19 mouse cellular contexts compared by ENCODE assay signal in genomic region chr7:144958509-144959395, GRCm38 (mm10). TPM values are rescaled to one million over a fixed set of nuclear protein-coding genes. Genes with fewer than 3 reads are reported as not detected.
DNase-seq lines count a peak whose midpoint lies in the region; ATAC-seq and TF ChIP-seq lines count a peak whose summit lies in the region.
"Had no signal": no experiment of that assay in that cellular context is flagged by ENCODE, and none has a peak within 500 bp of the region (broad histone marks: within the 10 kb centered on the region; RNA-seq: fewer than 3 reads in every experiment).

No protein-coding gene starts in this region.

- intact Hi-C loops in left cerebral cortex, postnatal 25 days (cut with DNase I) = no loop called here

- no peak overlapping the region for H3K27ac ChIP-seq in intestine, embryonic 14.5 days (ENCODE audit: low read depth)
- no peak overlapping the region for H3K27ac ChIP-seq in intestine, postnatal 0 days (ENCODE audit: low read depth, low read length)
- no peak overlapping the region for H3K27ac ChIP-seq in intestine, embryonic 15.5 days
- H3K27ac ChIP-seq: forebrain, embryonic 13.5 days; liver, embryonic 13.5 days had no signal

- H3K27me3 ChIP-seq in intestine, embryonic 14.5 days (replicated peaks; ENCODE audit: control insufficient read depth, insufficient read depth, low read length) = no peaks in the 10 kb centered on the region
- H3K27me3 ChIP-seq in intestine, postnatal 0 days (replicated peaks; ENCODE audit: control insufficient read depth, insufficient read depth, low read length) = no peaks in the 10 kb centered on the region
- H3K27me3 ChIP-seq in intestine, embryonic 15.5 days (replicated peaks) = no peaks in the 10 kb centered on the region
- H3K27me3 ChIP-seq: forebrain, embryonic 13.5 days; liver, embryonic 13.5 days had no signal

- 46% methylated on average over 12 of the region's 12 CpGs for WGBS in intestine, embryonic 14.5 days
- WGBS in intestine, postnatal 0 days = 50% methylated on average over 12 of the region's 12 CpGs
- 53% methylated on average over 12 of the region's 12 CpGs for WGBS in intestine, embryonic 15.5 days

- H3K9me3 ChIP-seq in intestine, embryonic 14.5 days (ENCODE audit: control insufficient read depth, low read length) = no peaks in the 10 kb centered on the region
- no peaks in the 10 kb centered on the region for H3K9me3 ChIP-seq in intestine, postnatal 0 days (ENCODE audit: control insufficient read depth)
- no peaks in the 10 kb centered on the region for H3K9me3 ChIP-seq in intestine, embryonic 15.5 days
- H3K9me3 ChIP-seq: forebrain, embryonic 13.5 days; G1E; liver, embryonic 13.5 days had no signal

- no peak overlapping the region for H3K9ac ChIP-seq in intestine, embryonic 14.5 days (ENCODE audit: low read length)
- no peak overlapping the region for H3K9ac ChIP-seq in intestine, postnatal 0 days (ENCODE audit: low read depth, low read length)
- H3K9ac ChIP-seq in intestine, embryonic 15.5 days = no peak overlapping the region
- H3K9ac ChIP-seq: forebrain, embryonic 13.5 days; liver, embryonic 13.5 days had no signal

- no peaks in the 10 kb centered on the region for H3K4me1 ChIP-seq in intestine, embryonic 14.5 days (replicated peaks; ENCODE audit: control insufficient read depth, insufficient read depth, low read length)
- H3K4me1 ChIP-seq in intestine, postnatal 0 days (replicated peaks; ENCODE audit: control insufficient read depth, insufficient read depth, low read length) = no peaks in the 10 kb centered on the region
- no peaks in the 10 kb centered on the region for H3K4me1 ChIP-seq in intestine, embryonic 15.5 days (replicated peaks)
- H3K4me1 ChIP-seq: forebrain, embryonic 13.5 days; liver, embryonic 13.5 days had no signal

- no peak overlapping the region for H3K4me2 ChIP-seq in intestine, embryonic 14.5 days (ENCODE audit: low read length)
- H3K4me2 ChIP-seq in intestine, postnatal 0 days (replicated peaks; ENCODE audit: low read depth) = no peak overlapping the region
- no peak overlapping the region for H3K4me2 ChIP-seq in intestine, embryonic 15.5 days (replicated peaks)
- H3K4me2 ChIP-seq: forebrain, embryonic 13.5 days; liver, embryonic 13.5 days had no signal

- H3K4me3 ChIP-seq in intestine, embryonic 14.5 days (ENCODE audit: low read depth, low read length) = no peak overlapping the region
- no peak overlapping the region for H3K4me3 ChIP-seq in intestine, postnatal 0 days (ENCODE audit: low read depth, low read length)
- H3K4me3 ChIP-seq in intestine, embryonic 15.5 days (replicated peaks) = no peak overlapping the region
- H3K4me3 ChIP-seq: forebrain, embryonic 13.5 days; liver, embryonic 13.5 days had no signal

- peak; percentile 51 for DNase-seq in intestine, embryonic 14.5 days (ENCODE audit: low spot score)
- peak; percentile 17 for DNase-seq in embryo, embryonic 10.5 days (ENCODE audit: low spot score)
- DNase-seq in frontal cortex, postnatal 14 days (ENCODE audit: low spot score in 2 of 2) = no peak
- no peak for DNase-seq in left cerebral cortex, postnatal 25 days (ENCODE audit: low spot score in 2 of 2)
- DNase-seq in cerebellum, adult 11-12 months = no peak
- DNase-seq: adrenal gland, adult 8-10 months; cerebellum, adult 2 months; liver, embryonic 13.5 days; lung, postnatal 36 days; midbrain, embryonic 14.5 days; right cerebral cortex, adult 18-20 months; spleen, adult 18-20 months; thymus, postnatal 36 days had no signal

- TF ChIP-seq CTCF in intestine, postnatal 0 days (IDR thresholded peaks at IDR 0.05; ENCODE audit: low read depth) = no peak

- no peaks in the 10 kb centered on the region for H3K36me3 ChIP-seq in intestine, embryonic 14.5 days (ENCODE audit: control insufficient read depth, insufficient read depth, low read length)
- H3K36me3 ChIP-seq in intestine, postnatal 0 days (ENCODE audit: control insufficient read depth, insufficient read depth) = no peaks in the 10 kb centered on the region
- no peaks in the 10 kb centered on the region for H3K36me3 ChIP-seq in intestine, embryonic 15.5 days
- H3K36me3 ChIP-seq: G1E; liver, embryonic 13.5 days had no signal

- ATAC-seq in intestine, embryonic 14.5 days (replicated peaks; ENCODE audit: low FRiP score, low TSS enrichment, low read depth) = no peak
- no peak for ATAC-seq in intestine, postnatal 0 days
- ATAC-seq in common myeloid progenitor, adult 5-6 weeks (replicated peaks; ENCODE audit: low read depth, poor library complexity, severe bottlenecking) = peak; percentile 62
- peak; percentile 17; the same call in 1 of the 2 replicates for ATAC-seq in intestine, embryonic 15.5 days
- ATAC-seq: forebrain, embryonic 13.5 days; inflammation-experienced regulatory T-cells, adult 6 months had no signal

RNA-seq across cellular contexts. Expression of gene Ccnd1, which starts 19.0 kb away (rescaled TPM):
- 83.8 and 94.8 TPM in 2 replicates for polyA plus RNA-seq in intestine, embryonic 14.5 days (2014; fragmentation: Nextera tagmentation; extraction: Ambion mirVana)
- 41.5 and 42.9 TPM in 2 replicates for polyA plus RNA-seq in intestine, postnatal 0 days (2015; fragmentation: Nextera tagmentation; extraction: Ambion mirVana)
- 15.9 and 18.0 TPM in 2 replicates for total RNA-seq in common myeloid progenitor, adult 5-6 weeks (2017)
- 66.8 and 77.9 TPM in 2 replicates for polyA plus RNA-seq in intestine, embryonic 15.5 days (2015; fragmentation: Nextera tagmentation; extraction: Ambion mirVana)
- 10 to 100 TPM; 44.4 to 52.2 TPM for total RNA-seq in left cerebral cortex, postnatal 25 days (2021)
- polyA plus RNA-seq: G1E had no signal

RNA-seq across cellular contexts. Expression of gene LTO1, which starts 43.9 kb away (rescaled TPM):
- polyA plus RNA-seq in intestine, embryonic 14.5 days (2014; fragmentation: Nextera tagmentation; extraction: Ambion mirVana) = 19.0 and 19.1 TPM in 2 replicates
- 16.2 and 21.1 TPM in 2 replicates for polyA plus RNA-seq in intestine, postnatal 0 days (2015; fragmentation: Nextera tagmentation; extraction: Ambion mirVana)
- total RNA-seq in common myeloid progenitor, adult 5-6 weeks (2017) = 42.8 and 51.7 TPM in 2 replicates
- 24.1 and 25.2 TPM in 2 replicates for polyA plus RNA-seq in intestine, embryonic 15.5 days (2015; fragmentation: Nextera tagmentation; extraction: Ambion mirVana)
- total RNA-seq in left cerebral cortex, postnatal 25 days (2021) = 10 to 100 TPM; 24.4 to 25.3 TPM

Comparison
In these comparisons a context has a peak if more than half of its experiments do, and no peak if none do; other contexts are left out.
1. ATAC-seq: peak in common myeloid progenitor, adult 5-6 weeks (single experiment) and intestine, embryonic 15.5 days (single experiment); none in intestine, embryonic 14.5 days (single experiment) and intestine, postnatal 0 days (single experiment).
2. DNase-seq: peak in intestine, embryonic 14.5 days (single experiment) and embryo, embryonic 10.5 days (single experiment); none in frontal cortex, postnatal 14 days (0 of 2), left cerebral cortex, postnatal 25 days (0 of 2) and cerebellum, adult 11-12 months (single experiment).